Mouse (Mus musculus): ENCODE results near the gene Stx8. TPM values are rescaled to one million over a fixed set of nuclear protein-coding genes. Genes with fewer than 3 reads are reported as not detected.

Stx8 gene
- total and polyA plus RNA-seq, 2 experiments from 2014 or later = 10.8 to 65.8 TPM

DNA sequence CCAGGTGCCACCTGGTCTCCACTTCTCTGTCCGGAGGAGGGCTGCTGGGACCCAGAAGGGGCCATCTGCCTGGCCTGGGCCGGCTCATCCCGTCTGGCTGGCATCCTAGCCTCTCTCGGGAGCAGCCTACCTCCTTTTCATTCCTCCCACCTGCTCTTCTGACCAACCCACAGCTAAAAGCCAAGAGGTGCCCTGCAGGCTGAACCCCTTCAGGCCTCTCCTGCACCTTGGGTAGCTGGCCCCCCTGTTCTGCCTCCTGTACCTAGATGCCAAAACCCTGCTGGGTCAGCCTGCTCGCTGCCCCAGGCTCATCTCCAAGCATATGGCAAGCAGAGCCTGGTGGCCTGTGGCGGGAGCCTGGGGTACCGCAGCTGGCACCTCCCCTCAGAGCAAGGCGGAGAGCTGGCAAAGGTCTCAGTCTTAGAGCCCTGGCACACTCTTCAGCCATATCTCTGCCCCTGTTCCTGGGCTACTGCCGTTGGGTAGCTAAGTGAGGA is 267.5 kb downstream of the Stx8 start:
- Histone ChIP-seq H3K4me1 (ENCODE audit: insufficient read depth, low read length) (no peaks in the 10 kb centered on the region), H3K4me2 (ENCODE audit: low read depth, low read length) (no peak overlapping the region), H3K27me3 (ENCODE audit: insufficient read depth, low read length) (0 out of 2 replicates have a peak, but pooled peaks cover 6% of the 10 kb centered on the region), H3K27ac (no peak overlapping the region), H3K36me3 (ENCODE audit: insufficient read depth, low read length) (no peaks in the 10 kb centered on the region), H3K9ac (replicated peaks; ENCODE audit: low read length) (no peak overlapping the region), H3K9me3 (ENCODE audit: low read length) (no peaks in the 10 kb centered on the region), H3K4me3 (ENCODE audit: low read length) (no peak overlapping the region)
- DNase-seq (ENCODE audit: low spot score) (peak; percentile 72), ATAC-seq (peak; percentile 79)
- no peak for TF ChIP-seq CTCF (IDR thresholded peaks at IDR 0.05; ENCODE audit: low read depth)
- WGBS = 47% methylated on average over 9 of the region's 9 CpGs

DNA sequence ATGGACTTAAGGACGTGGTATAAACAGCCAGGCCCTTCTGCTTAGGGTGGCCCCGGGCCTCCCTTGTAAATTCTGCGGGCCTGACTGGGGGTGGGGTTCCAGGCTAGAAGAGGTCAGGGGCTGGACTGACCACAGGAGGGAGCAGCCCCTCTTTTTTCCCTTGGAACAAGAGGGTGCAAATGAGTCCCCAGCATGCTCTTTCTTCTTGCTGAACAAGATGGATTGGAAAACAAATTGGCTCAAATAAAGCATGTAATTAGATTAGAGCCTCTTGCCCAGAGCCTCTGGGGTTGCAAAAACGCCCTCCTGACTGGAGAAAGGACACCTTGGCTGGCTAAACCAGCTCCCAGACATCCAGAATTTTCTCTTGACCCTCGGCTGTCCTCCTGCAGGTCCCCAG is 273.8 kb downstream of the Stx8 start:
- no peaks in the 10 kb centered on the region for H3K9me3 ChIP-seq (ENCODE audit: low read length)
- H3K4me3 ChIP-seq (ENCODE audit: low read length) = no peak overlapping the region
- peaks cover 8% of the 10 kb centered on the region for H3K4me1 ChIP-seq (ENCODE audit: insufficient read depth, low read length)
- no peak overlapping the region for H3K27ac ChIP-seq
- H3K4me2 ChIP-seq (ENCODE audit: low read depth, low read length) = no peak overlapping the region
- DNase-seq (ENCODE audit: low spot score) (peak; percentile 64), ATAC-seq (peak; percentile 46; the same call in 1 of the 2 replicates)
- 0 out of 2 replicates have a peak, but pooled peaks cover 7% of the 10 kb centered on the region for H3K27me3 ChIP-seq (ENCODE audit: insufficient read depth, low read length)
- peak; percentile 31 for TF ChIP-seq CTCF (IDR thresholded peaks at IDR 0.05; ENCODE audit: low read depth)
- no peak overlapping the region for H3K9ac ChIP-seq (replicated peaks; ENCODE audit: low read length)
- no peaks in the 10 kb centered on the region for H3K36me3 ChIP-seq (ENCODE audit: insufficient read depth, low read length)
- WGBS = 25% methylated on average over 5 of the region's 5 CpGs

DNA sequence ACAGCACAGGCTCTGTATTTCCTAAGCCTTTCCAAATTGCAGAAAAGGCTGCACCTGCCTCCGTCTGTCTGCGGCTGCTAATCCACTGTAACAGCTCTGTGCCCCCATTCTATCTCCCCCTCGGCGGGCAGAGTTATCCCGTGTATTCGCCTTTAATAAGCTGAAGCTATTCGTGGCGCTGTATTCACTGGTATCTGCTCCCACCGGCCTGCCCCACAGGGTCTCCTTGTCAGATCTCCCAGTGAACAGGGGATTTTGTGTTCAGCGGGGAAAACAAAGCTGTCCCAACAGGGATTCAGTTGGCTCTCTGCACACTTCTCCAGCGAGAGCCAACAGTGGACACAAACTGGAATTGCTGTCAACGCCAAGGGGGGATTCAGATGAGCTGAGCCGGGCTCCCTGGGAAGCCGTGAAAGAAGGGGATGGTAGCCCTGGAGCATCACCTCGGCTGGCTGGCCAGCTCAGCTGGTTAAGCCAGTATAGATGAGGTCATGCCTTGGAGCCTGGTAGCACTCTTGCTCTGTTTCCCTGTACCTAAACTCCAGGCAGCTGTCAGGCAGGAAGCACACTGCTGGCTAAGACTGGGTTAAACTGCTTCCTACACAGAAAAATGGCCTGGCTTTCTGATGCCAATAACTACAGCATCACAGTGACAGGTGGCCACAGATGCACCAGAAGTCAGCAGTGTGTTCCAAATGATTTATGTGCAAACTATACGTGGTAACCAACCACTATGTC is 278.4 kb downstream of the Stx8 start:
- Histone ChIP-seq H3K36me3 (ENCODE audit: insufficient read depth, low read length) (no peaks in the 10 kb centered on the region), H3K27me3 (ENCODE audit: insufficient read depth, low read length) (no peaks in the 10 kb centered on the region), H3K9ac (replicated peaks; ENCODE audit: low read length) (no peak overlapping the region), H3K9me3 (ENCODE audit: low read length) (no peaks in the 10 kb centered on the region), H3K4me1 (ENCODE audit: insufficient read depth, low read length) (peaks cover 12% of the 10 kb centered on the region), H3K4me3 (ENCODE audit: low read length) (no peak overlapping the region), H3K27ac (peak overlapping the region; percentile 12; the same call in 1 of the 2 replicates), H3K4me2 (ENCODE audit: low read depth, low read length) (no peak overlapping the region)
- ATAC-seq = peak; percentile 77
- 28% methylated on average over 16 of the region's 16 CpGs for WGBS
- TF ChIP-seq CTCF (IDR thresholded peaks at IDR 0.05; ENCODE audit: low read depth) = no peak
- DNase-seq (ENCODE audit: low spot score) = peak; percentile 77

DNA sequence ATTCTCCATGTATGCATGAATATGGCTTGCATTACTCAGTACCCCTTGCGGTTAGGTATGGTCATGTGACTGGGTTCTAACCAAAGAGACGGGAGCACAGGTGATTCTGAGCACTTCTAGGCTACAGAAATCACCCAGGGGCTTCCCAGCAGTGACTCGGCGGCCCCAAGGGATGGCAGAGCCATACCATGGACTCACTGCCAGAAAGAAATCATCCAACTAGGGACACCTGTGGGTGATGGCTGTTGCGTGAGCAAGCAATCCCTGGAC is 278.9 kb downstream of the Stx8 start:
- H3K4me2 ChIP-seq (ENCODE audit: low read depth, low read length) = no peak overlapping the region
- no peak for TF ChIP-seq CTCF (IDR thresholded peaks at IDR 0.05; ENCODE audit: low read depth)
- H3K27me3 ChIP-seq (ENCODE audit: insufficient read depth, low read length) = no peaks in the 10 kb centered on the region
- no peak overlapping the region for H3K4me3 ChIP-seq (ENCODE audit: low read length)
- ATAC-seq (no peak), DNase-seq (ENCODE audit: low spot score) (no peak)
- H3K4me1 ChIP-seq (ENCODE audit: insufficient read depth, low read length) = peaks cover 12% of the 10 kb centered on the region
- no peak overlapping the region for H3K9ac ChIP-seq (replicated peaks; ENCODE audit: low read length)
- H3K36me3 ChIP-seq (ENCODE audit: insufficient read depth, low read length) = no peaks in the 10 kb centered on the region
- WGBS = 69% methylated on average over 5 of the region's 5 CpGs
- H3K9me3 ChIP-seq (ENCODE audit: low read length) = no peaks in the 10 kb centered on the region
- H3K27ac ChIP-seq = peak overlapping the region; percentile 12

DNA sequence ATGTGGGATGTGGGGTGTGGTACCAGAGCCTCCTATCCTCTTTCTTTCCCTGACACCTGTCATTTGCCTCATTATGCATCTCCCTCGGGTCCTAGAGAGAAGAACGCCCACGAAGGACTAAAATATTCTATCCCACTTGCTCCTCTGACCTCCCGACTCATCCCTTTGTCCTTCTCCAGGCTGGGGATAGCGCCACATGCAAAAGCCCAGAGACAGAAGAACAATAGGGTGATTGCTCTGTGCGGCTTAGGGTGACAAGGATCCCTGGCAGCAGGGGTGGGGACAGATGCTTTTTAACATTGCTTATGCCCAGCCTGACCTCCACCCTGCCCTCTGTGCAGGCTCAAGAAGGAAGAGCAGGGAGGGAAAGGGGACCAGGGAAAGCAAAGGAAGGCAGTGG is 281.9 kb downstream of the Stx8 start:
- WGBS = 23% methylated on average over 6 of the region's 6 CpGs
- Histone ChIP-seq H3K4me3 (ENCODE audit: low read length) (no peak overlapping the region), H3K9ac (replicated peaks; ENCODE audit: low read length) (no peak overlapping the region), H3K4me1 (ENCODE audit: insufficient read depth, low read length) (peaks cover 12% of the 10 kb centered on the region), H3K27ac (no peak overlapping the region), H3K9me3 (ENCODE audit: low read length) (no peaks in the 10 kb centered on the region), H3K27me3 (ENCODE audit: insufficient read depth, low read length) (no peaks in the 10 kb centered on the region), H3K4me2 (ENCODE audit: low read depth, low read length) (no peak overlapping the region), H3K36me3 (ENCODE audit: insufficient read depth, low read length) (no peaks in the 10 kb centered on the region)
- DNase-seq (ENCODE audit: low spot score) = no peak
- TF ChIP-seq CTCF (IDR thresholded peaks at IDR 0.05; ENCODE audit: low read depth) = no peak
- no peak for ATAC-seq

DNA sequence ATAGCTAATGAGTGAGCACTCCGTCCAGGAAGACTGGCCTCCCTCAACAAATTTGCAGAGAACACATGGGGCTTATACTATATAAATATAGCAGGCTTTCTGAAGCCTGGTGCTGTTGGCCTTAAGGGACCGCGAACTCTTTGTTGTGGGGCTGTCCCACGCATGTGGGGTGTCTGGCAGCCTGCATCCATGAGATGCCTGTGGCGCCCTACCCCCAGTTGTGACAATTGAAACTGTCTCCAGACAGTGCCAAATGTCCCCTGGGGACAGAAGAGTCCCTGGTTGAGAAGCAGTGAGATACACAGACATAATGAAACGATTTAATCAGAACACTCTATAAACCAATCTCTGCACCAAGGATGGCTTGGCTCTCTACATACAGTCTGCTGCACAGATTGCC is 284.1 kb downstream of the Stx8 start:
- 49% methylated on average over 6 of the region's 6 CpGs for WGBS
- ATAC-seq (no peak), DNase-seq (ENCODE audit: low spot score) (no peak)
- Histone ChIP-seq H3K27ac (no peak overlapping the region), H3K27me3 (ENCODE audit: insufficient read depth, low read length) (no peaks in the 10 kb centered on the region), H3K9me3 (ENCODE audit: low read length) (0 out of 2 replicates have a peak, but pooled peaks cover 1% of the 10 kb centered on the region), H3K4me2 (ENCODE audit: low read depth, low read length) (no peak overlapping the region), H3K4me1 (ENCODE audit: insufficient read depth, low read length) (peaks cover under 1% of the 10 kb centered on the region; the same call in 1 of the 2 replicates), H3K4me3 (ENCODE audit: low read length) (no peak overlapping the region), H3K36me3 (ENCODE audit: insufficient read depth, low read length) (no peaks in the 10 kb centered on the region), H3K9ac (replicated peaks; ENCODE audit: low read length) (no peak overlapping the region)
- TF ChIP-seq CTCF (IDR thresholded peaks at IDR 0.05; ENCODE audit: low read depth) = no peak

DNA sequence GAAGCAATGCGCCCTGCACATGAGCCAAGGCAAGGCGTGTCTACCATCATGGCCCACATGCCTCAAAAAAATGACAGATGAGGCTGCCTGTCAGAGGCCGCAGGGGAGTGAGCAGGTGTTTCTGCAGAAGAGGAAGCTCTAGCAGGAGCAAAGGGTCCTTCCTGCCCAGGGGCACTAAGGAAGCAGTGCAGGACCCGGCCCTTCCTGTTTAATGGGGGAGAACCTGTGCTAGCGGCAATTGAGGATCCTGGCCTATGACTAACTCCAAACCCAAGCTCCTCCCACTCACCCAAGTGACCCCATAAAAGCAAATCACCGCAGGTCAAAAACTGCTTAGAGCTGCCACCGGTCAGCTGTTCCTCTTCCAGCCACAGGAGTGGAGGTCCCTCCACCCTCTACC is 287.5 kb downstream of the Stx8 start:
- H3K27ac ChIP-seq = no peak overlapping the region
- WGBS = 92% methylated on average over 7 of the region's 7 CpGs
- no peak overlapping the region for H3K4me2 ChIP-seq (ENCODE audit: low read depth, low read length)
- H3K36me3 ChIP-seq (ENCODE audit: insufficient read depth, low read length) = no peaks in the 10 kb centered on the region
- ATAC-seq = no peak
- H3K27me3 ChIP-seq (ENCODE audit: insufficient read depth, low read length) = no peaks in the 10 kb centered on the region
- 0 out of 2 replicates have a peak, but pooled peaks cover 2% of the 10 kb centered on the region for H3K9me3 ChIP-seq (ENCODE audit: low read length)
- no peak for DNase-seq (ENCODE audit: low spot score)
- H3K4me3 ChIP-seq (ENCODE audit: low read length) = no peak overlapping the region
- no peak for TF ChIP-seq CTCF (IDR thresholded peaks at IDR 0.05; ENCODE audit: low read depth)
- H3K9ac ChIP-seq (replicated peaks; ENCODE audit: low read length) = no peak overlapping the region
- no peaks in the 10 kb centered on the region for H3K4me1 ChIP-seq (ENCODE audit: insufficient read depth, low read length)

Small RNA genes within 50 kb of the gene (microRNA-seq; reads per million reads assigned to microRNA genes)
- gene Mir6406 = 0 reads per million in 2 experiments

Other genes with a start within 250 kb of the Stx8 start
- 0.04 TPM in 1 of 2 replicates, not detected in the other for gene Glp2r, start 195.0 kb upstream of the Stx8 start, total RNA-seq (2014; rRNA removed)
- gene Glp2r, start 195.0 kb upstream of the Stx8 start, polyA plus RNA-seq (2015; fragmentation: Nextera tagmentation; extraction: Ambion mirVana) = 0.09 TPM in 1 of 2 replicates, not detected in the other
- gene Gsg1l2, start 191.6 kb upstream of the Stx8 start, total RNA-seq (2014; rRNA removed) = not detected in 2 replicates
- 0.20 TPM in 1 of 2 replicates, not detected in the other for gene Gsg1l2, start 191.6 kb upstream of the Stx8 start, polyA plus RNA-seq (2015; fragmentation: Nextera tagmentation; extraction: Ambion mirVana)
- gene Dhrs7c, start 168.0 kb upstream of the Stx8 start, total RNA-seq (2014; rRNA removed) = 0.16 TPM in 1 of 2 replicates, not detected in the other
- gene Dhrs7c, start 168.0 kb upstream of the Stx8 start, polyA plus RNA-seq (2015; fragmentation: Nextera tagmentation; extraction: Ambion mirVana) = 0.18 TPM in 1 of 2 replicates, not detected in the other
- 0.94 and 1.6 TPM in 2 replicates for gene Usp43, start 44.0 kb upstream of the Stx8 start, total RNA-seq (2014; rRNA removed)
- gene Usp43, start 44.0 kb upstream of the Stx8 start, polyA plus RNA-seq (2015; fragmentation: Nextera tagmentation; extraction: Ambion mirVana) = 0.37 and 0.68 TPM in 2 replicates
- gene Cfap52, start 542 bp upstream of the Stx8 start, total RNA-seq (2014; rRNA removed) = 1.6 and 3.3 TPM in 2 replicates
- 4.6 and 5.5 TPM in 2 replicates for gene Cfap52, start 542 bp upstream of the Stx8 start, polyA plus RNA-seq (2015; fragmentation: Nextera tagmentation; extraction: Ambion mirVana)

Measured in hindbrain, postnatal 0 days (tissue).